Mouse (Mus musculus) megakaryocyte, embryonic 14.5 days (primary cell): ENCODE results near the gene Smpd3.

Source experiments
- FLI1 ChIP-seq: IDR thresholded peaks from 2 replicates; pipeline ENCODE4 v1.6.1; 2012; ENCODE audit warnings: low read length, inconsistent platforms, mixed read lengths
- GATA1 ChIP-seq: IDR thresholded peaks from 3 replicates; pipeline ENCODE4 v1.6.1; 2012; ENCODE audit warnings: mixed read lengths, low read length, inconsistent platforms, borderline replicate concordance

GRCm38 (mm10) chr8:106333346-106333745, 4.4 kb downstream of the Smpd3 start:
- TF ChIP-seq GATA1 (no peak), FLI1 (no peak)
